Mouse (Mus musculus) lung, embryonic 14.5 days (tissue): ENCODE results near the gene Stx11. TPM values are rescaled to one million over a fixed set of nuclear protein-coding genes. Genes with fewer than 3 reads are reported as not detected.
A peak's percentile ranks its signal among the peaks of the same experiment; 100 is the strongest.

Source experiments
- ATAC-seq: fragments of 200-750 bp; cut with Nextera tagmentation; 2 replicates; pipeline ENCODE4 v1.8.0; 2017; ENCODE audit warnings: mild to moderate bottlenecking, moderate TSS enrichment, moderate library complexity; ENCODE audit not compliant: insufficient read depth
- DNase-seq: peaks from one replicate; pipeline ENCODE4 v3.0.0-alpha.2; 2015
- H3K27ac ChIP-seq: fragments of 300-500 bp; sonication (generic); 2 replicates; pipeline ENCODE4 v1.5.1; 2014; ENCODE audit warnings: low read depth, mild to moderate bottlenecking, moderate library complexity
- H3K27me3 ChIP-seq: fragments of 300-500 bp; sonication (generic); 2 replicates; pipeline ENCODE4 v1.6.1; 2014; ENCODE audit warnings: low read length, control low read depth; ENCODE audit not compliant: insufficient read depth
- H3K36me3 ChIP-seq: fragments of 300-500 bp; sonication (generic); 2 replicates; pipeline ENCODE4 v1.6.1; 2014; ENCODE audit warnings: control low read depth; ENCODE audit not compliant: insufficient read depth
- H3K4me1 ChIP-seq: fragments of 300-500 bp; sonication (generic); 2 replicates; pipeline ENCODE4 v1.6.1; 2014; ENCODE audit warnings: antibody characterized with exemption, control low read depth; ENCODE audit not compliant: insufficient read depth
- H3K4me2 ChIP-seq: fragments of 300-500 bp; sonication (generic); 2 replicates; pipeline ENCODE4 v1.6.1; 2014; ENCODE audit warnings: mild to moderate bottlenecking
- H3K4me3 ChIP-seq: fragments of 300-500 bp; sonication (generic); 2 replicates; pipeline ENCODE4 v1.5.1; 2014; ENCODE audit warnings: low read depth, low read length
- H3K9ac ChIP-seq: fragments of 300-500 bp; sonication (generic); 2 replicates; pipeline ENCODE4 v1.6.1; 2014
- H3K9me3 ChIP-seq: fragments of 300-500 bp; sonication (generic); 2 replicates; pipeline ENCODE4 v1.6.1; 2016; ENCODE audit warnings: low read depth, low read length, control low read depth
- CTCF ChIP-seq: IDR thresholded peaks from 2 replicates; pipeline ENCODE4 v1.5.1; 2016; ENCODE audit warnings: antibody characterized with exemption, low read depth
- WGBS: fragments of 180-500 bp; shearing (Covaris S2); extraction: QIAGEN DNeasy Blood & Tissue Kit; methylation state at CpG from one replicate; pipeline ENCODE4 v1.1.7; 2014; 5-methylcytosine and 5-hydroxymethylcytosine counted together
- polyA plus RNA-seq: library from polyadenylated mRNA; unstranded; fragments of >200 nt; fragmentation: Nextera tagmentation; extraction: Ambion mirVana; gene quantifications from 2 replicates; pipeline ENCODE4 v1.2.1, GENCODE M21; 2014

The Stx11 gene
- polyA plus RNA-seq, 1 experiment from 2014 or later = 1.4 TPM

DNA sequence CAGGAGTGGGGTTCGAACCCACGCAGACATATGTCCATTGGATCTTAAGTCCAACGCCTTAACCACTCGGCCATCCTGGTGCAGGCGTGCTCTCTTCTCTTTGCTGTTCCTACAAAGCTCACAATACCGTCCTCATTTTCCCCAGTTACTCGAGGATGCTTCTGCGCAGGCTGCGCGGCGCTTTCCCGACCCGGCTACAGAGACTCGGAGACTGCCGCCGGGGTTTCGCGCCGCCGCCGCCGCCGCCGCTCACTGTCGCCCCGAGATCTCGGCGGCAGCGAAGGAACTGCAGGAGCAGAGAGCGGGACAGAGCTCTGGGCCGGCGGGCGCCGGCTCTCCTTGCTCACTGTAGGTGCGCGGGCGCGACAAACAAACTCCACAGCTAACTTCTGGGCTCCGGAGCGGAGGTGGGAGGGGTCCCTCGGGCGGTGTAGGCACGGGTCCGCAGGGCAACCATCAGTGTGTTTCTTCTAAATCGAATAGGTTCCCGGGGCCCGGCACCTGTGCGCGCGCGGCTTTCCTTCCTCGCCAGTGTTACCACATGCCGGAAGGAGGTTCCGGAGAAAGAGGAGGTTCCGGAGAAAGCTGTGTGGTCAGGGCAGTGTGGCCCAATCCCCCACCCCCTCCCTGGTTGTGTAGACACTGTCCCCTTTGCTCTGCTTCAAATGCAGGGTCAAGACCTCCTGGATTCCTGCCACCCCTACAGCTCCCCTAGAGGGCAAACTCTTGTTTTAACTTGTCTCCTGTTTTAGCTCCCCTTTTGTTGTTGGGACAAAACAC, 41.3 kb downstream of the Stx11 start:
- WGBS = under 1% methylated on average over 55 of the region's 55 CpGs
- H3K9me3 ChIP-seq = no peaks in the 10 kb centered on the region

DNA sequence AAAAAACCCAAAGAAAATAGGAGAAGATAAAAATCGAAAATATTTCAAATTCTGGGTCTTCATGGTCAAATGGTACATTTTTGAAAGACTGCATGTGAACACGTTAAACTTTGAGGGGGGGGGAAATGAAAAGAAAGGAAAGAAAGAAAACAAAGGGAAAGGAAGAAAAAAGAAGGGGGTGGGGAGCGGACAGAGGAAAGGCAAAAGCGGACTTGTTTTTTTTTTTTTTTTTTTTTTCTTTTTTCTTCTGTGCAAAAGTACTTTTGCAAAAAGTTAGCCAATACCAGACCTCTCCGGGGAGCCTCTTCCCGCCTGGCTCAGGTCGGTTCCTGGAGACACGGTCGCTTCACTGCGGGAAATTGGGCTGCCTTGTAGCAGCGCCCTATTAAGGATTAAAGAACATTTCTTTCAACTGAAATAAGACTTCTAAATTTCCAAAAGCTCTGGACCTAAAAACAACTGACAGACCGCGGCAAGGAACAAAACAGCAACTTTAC, 42.0 kb downstream of the Stx11 start:
- Histone ChIP-seq H3K27me3 (no peaks in the 10 kb centered on the region), H3K9ac (peak overlapping the region; percentile 64), H3K4me3 (peak overlapping the region; percentile 71), H3K4me2 (peak overlapping the region; percentile 70), H3K9me3 (no peaks in the 10 kb centered on the region), H3K36me3 (no peaks in the 10 kb centered on the region), H3K27ac (peak overlapping the region; percentile 92), H3K4me1 (no peaks in the 10 kb centered on the region)
- DNase-seq = no peak
- peak; percentile 45 for ATAC-seq
- no peak for TF ChIP-seq CTCF
- under 1% methylated on average over 13 of the region's 13 CpGs for WGBS

More for the DNA sequence above, 41.3 kb downstream of the Stx11 start:
- peak overlapping the region; percentile 92 for H3K27ac ChIP-seq
- peak overlapping the region; percentile 64 for H3K9ac ChIP-seq
- peak; percentile 68 for TF ChIP-seq CTCF
- no peaks in the 10 kb centered on the region for H3K36me3 ChIP-seq
- H3K4me1 ChIP-seq = no peaks in the 10 kb centered on the region
- peak; percentile 99 for DNase-seq
- H3K4me2 ChIP-seq = peak overlapping the region; percentile 70
- ATAC-seq = peak; percentile 90
- no peaks in the 10 kb centered on the region for H3K27me3 ChIP-seq
- peak overlapping the region; percentile 71 for H3K4me3 ChIP-seq

DNA sequence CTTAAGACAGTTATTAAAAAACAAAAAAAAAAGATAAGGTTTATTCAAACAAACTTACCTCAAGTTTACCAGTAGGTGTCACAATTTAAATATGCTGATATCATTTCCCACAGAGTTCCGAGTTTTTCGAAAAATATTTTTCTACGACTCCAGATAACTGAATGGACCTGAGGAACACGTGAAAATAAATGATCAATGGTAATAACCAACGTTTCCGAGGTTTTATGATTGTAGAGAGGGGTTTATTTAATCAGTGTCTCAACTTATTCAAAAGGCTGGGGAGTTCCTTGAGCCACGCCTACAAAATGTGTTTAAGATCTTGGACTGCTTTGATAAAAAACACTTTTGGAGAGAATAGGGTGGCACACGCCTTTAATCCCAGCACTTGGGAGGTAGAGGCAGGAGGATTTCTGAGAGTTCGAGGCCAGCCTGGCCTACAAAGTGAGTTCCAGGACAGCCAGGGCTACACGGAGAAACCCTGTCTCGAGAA, 42.5 kb downstream of the Stx11 start:
- no peak for ATAC-seq
- Histone ChIP-seq H3K36me3 (no peaks in the 10 kb centered on the region), H3K27me3 (no peaks in the 10 kb centered on the region), H3K27ac (no peak overlapping the region), H3K4me2 (peak overlapping the region; percentile 70), H3K9ac (peak overlapping the region; percentile 64), H3K4me1 (no peaks in the 10 kb centered on the region), H3K4me3 (peak overlapping the region; percentile 71), H3K9me3 (no peaks in the 10 kb centered on the region)
- WGBS = 27% methylated on average over 11 of the region's 11 CpGs
- DNase-seq = peak; percentile 57
- peak; percentile 24; the same call in 1 of the 2 replicates for TF ChIP-seq CTCF

DNA sequence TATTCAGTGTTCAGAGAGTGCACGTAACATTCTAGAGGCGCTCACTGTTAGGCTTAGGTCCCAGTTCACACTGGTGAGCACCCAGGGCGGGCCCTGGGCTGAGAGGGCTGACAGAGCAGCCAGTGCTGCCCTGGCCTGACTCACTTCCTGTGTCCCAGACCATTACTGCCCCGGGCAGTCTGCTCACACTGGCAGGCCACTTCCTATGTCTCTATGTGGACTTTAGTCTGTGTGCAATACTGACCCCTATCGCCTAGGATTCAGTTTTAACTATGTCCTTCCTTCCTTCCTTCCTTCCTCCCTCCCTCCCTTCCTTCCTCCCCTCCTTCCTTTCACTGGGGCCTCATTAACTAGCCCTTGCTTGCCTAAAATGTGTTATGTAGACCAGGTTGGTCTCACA, 44.8 kb downstream of the Stx11 start:
- 42% methylated on average over 5 of the region's 5 CpGs for WGBS
- TF ChIP-seq CTCF = peak; percentile 50

DNA sequence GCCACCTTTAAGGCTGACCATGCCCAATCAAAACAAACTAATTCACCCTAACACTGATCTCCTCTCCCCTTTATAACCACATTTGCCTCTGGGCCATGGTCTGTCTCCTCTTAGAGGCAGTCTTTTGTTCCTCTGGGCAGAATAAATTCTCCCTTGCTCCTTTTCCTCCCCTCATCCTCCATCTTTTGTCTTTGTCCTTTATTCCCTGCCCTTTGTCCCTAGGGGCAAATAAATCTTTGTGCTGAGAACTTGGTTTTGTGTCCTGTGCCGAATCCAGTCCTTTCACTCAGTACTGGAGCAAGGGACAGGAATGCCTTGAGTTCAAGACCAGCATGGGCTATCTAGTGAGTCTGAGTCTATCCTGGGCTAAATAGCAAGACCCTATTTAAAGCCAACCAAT, 46.5 kb downstream of the Stx11 start:
- Histone ChIP-seq H3K36me3 (no peaks in the 10 kb centered on the region), H3K27me3 (no peaks in the 10 kb centered on the region), H3K27ac (no peak overlapping the region), H3K9me3 (no peaks in the 10 kb centered on the region), H3K9ac (no peak overlapping the region), H3K4me3 (no peak overlapping the region), H3K4me1 (no peaks in the 10 kb centered on the region), H3K4me2 (no peak overlapping the region)
- DNase-seq (no peak), ATAC-seq (no peak)
- TF ChIP-seq CTCF = no peak
- 75% methylated on average over 1 of the region's 1 CpGs for WGBS

More for the DNA sequence above, 44.8 kb downstream of the Stx11 start:
- Histone ChIP-seq H3K27ac (no peak overlapping the region), H3K4me1 (no peaks in the 10 kb centered on the region), H3K4me2 (no peak overlapping the region), H3K9ac (no peak overlapping the region), H3K27me3 (no peaks in the 10 kb centered on the region), H3K9me3 (no peaks in the 10 kb centered on the region), H3K36me3 (no peaks in the 10 kb centered on the region), H3K4me3 (no peak overlapping the region)
- ATAC-seq = no peak
- peak; percentile 73 for DNase-seq

DNA sequence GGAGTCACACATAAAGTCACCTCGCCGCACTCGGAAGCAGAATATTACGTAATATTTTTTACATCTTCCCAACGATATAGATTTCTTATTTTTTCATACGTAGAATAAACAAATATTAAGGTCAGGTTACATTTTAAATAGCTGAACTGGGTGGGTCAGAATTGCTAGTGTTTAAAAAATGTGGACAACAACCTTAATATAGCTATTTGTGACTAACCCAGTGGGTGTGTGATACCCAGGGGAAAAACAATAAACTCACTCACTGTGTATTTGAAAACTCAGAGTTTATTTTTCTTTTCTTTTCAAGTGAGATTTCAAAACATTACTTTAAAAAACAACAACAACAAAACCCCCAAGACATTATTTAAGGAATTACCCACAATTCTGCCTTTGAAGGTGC, 47.7 kb downstream of the Stx11 start:
- Histone ChIP-seq H3K36me3 (no peaks in the 10 kb centered on the region), H3K4me3 (no peak overlapping the region), H3K27ac (no peak overlapping the region), H3K9ac (no peak overlapping the region), H3K4me2 (no peak overlapping the region), H3K4me1 (0 out of 2 replicates have a peak, but pooled peaks cover 3% of the 10 kb centered on the region), H3K27me3 (no peaks in the 10 kb centered on the region), H3K9me3 (no peaks in the 10 kb centered on the region)
- ATAC-seq (no peak), DNase-seq (no peak)
- WGBS = 77% methylated on average over 6 of the region's 6 CpGs
- TF ChIP-seq CTCF = no peak

DNA sequence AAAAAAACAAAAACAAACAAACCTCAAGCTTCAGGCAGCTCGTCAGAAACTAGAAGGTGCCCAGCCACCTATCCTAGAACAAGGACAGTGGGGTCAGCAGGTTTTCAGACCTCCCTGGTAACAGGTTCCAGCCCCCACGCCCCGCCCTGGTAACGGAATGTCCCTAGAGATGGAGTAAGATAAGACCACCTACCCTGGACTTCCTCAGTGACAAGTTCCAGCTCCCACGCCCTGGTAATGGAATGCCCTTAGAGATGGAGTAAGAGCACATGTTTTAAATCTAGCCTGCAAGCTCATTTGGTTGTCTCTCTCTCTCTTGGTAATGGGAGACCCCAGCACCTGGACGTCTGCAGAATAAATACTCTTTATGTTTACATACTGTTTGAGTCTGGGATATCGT, 48.3 kb downstream of the Stx11 start:
- H3K4me2 ChIP-seq = no peak overlapping the region
- H3K27ac ChIP-seq = no peak overlapping the region
- H3K27me3 ChIP-seq = no peaks in the 10 kb centered on the region
- H3K36me3 ChIP-seq = no peaks in the 10 kb centered on the region
- no peaks in the 10 kb centered on the region for H3K9me3 ChIP-seq
- 0 out of 2 replicates have a peak, but pooled peaks cover 3% of the 10 kb centered on the region for H3K4me1 ChIP-seq
- DNase-seq (no peak), ATAC-seq (no peak)
- TF ChIP-seq CTCF = no peak
- H3K4me3 ChIP-seq = no peak overlapping the region
- 47% methylated on average over 7 of the region's 7 CpGs for WGBS
- no peak overlapping the region for H3K9ac ChIP-seq
